Mouse (Mus musculus) CD4-positive, CD25-positive, alpha-beta regulatory T cell, adult 2 months (primary cell): Measurements from ENCODE around the gene Syt2.

Experiments
- DNase-seq: peaks from one replicate; pipeline ENCODE4 v3.0.0-alpha.2; 2012; ENCODE audit warnings: low read depth, low spot score

The Syt2 gene

GRCm38 (mm10) chr1:134704396-134705306 lies 58.2 kb downstream of the Syt2 start:
- peak; percentile 60 for DNase-seq

GRCm38 (mm10) chr1:134706549-134706948 lies 60.1 kb downstream of the Syt2 start:
- no peak for DNase-seq

GRCm38 (mm10) chr1:134707516-134707915 lies 61.0 kb downstream of the Syt2 start:
- no peak for DNase-seq

- no peak for DNase-seq
Observed at GRCm38 (mm10) chr1:134708274-134708673, 61.8 kb downstream of the Syt2 start.

- DNase-seq = peak; percentile 39
Observed at GRCm38 (mm10) chr1:134708801-134709385, 62.4 kb downstream of the Syt2 start.

GRCm38 (mm10) chr1:134709411-134710306 lies 63.2 kb downstream of the Syt2 start:
- no peak for DNase-seq

- DNase-seq = no peak
Observed at GRCm38 (mm10) chr1:134711061-134711460, 64.6 kb downstream of the Syt2 start.

GRCm38 (mm10) chr1:134711653-134712052 lies 65.2 kb downstream of the Syt2 start:
- DNase-seq = no peak

GRCm38 (mm10) chr1:134712781-134713299 lies 66.4 kb downstream of the Syt2 start:
- no peak for DNase-seq

GRCm38 (mm10) chr1:134713421-134713969 lies 67.0 kb downstream of the Syt2 start:
- DNase-seq = no peak

GRCm38 (mm10) chr1:134714166-134714565 lies 67.7 kb downstream of the Syt2 start:
- DNase-seq = no peak

GRCm38 (mm10) chr1:134715092-134715491 lies 68.6 kb downstream of the Syt2 start:
- DNase-seq = no peak

- DNase-seq = no peak
Observed at GRCm38 (mm10) chr1:134719718-134720304, 73.3 kb downstream of the Syt2 start.

GRCm38 (mm10) chr1:134721486-134721885 lies 75.0 kb downstream of the Syt2 start:
- no peak for DNase-seq

GRCm38 (mm10) chr1:134722891-134723290 lies 76.4 kb downstream of the Syt2 start:
- DNase-seq = no peak

- DNase-seq = peak; percentile 33
Observed at GRCm38 (mm10) chr1:134725276-134725675, 78.8 kb downstream of the Syt2 start.

- no peak for DNase-seq
Observed at GRCm38 (mm10) chr1:134726480-134726879, 80.0 kb downstream of the Syt2 start.

GRCm38 (mm10) chr1:134727256-134727655 lies 80.8 kb downstream of the Syt2 start:
- no peak for DNase-seq

- no peak for DNase-seq
Observed at GRCm38 (mm10) chr1:134733659-134734058, 87.2 kb downstream of the Syt2 start.

GRCm38 (mm10) chr1:134737463-134737862 lies 91.0 kb downstream of the Syt2 start:
- DNase-seq = no peak

- peak; percentile 28 for DNase-seq
Observed at GRCm38 (mm10) chr1:134741433-134741832, 95.0 kb downstream of the Syt2 start.
